Mouse (Mus musculus) hindbrain, embryonic 14.5 days (tissue): ENCODE results near the gene 6820408C15Rik. TPM values are rescaled to one million over a fixed set of nuclear protein-coding genes. Genes with fewer than 3 reads are reported as not detected.

Source experiments
- ATAC-seq: fragments of 200-750 bp; cut with Nextera tagmentation; 2 replicates; pipeline ENCODE4 v1.8.0; 2017; ENCODE audit warnings: moderate number of reproducible peaks, mild to moderate bottlenecking, moderate TSS enrichment, moderate library complexity; ENCODE audit not compliant: low FRiP score
- DNase-seq: peaks from one replicate; pipeline ENCODE4 v3.0.0-alpha.2; 2015; ENCODE audit warnings: low spot score
- H3K27ac ChIP-seq: fragments of 300-500 bp; sonication (generic); 2 replicates; pipeline ENCODE4 v1.5.1; 2014; ENCODE audit warnings: mild to moderate bottlenecking, moderate library complexity
- H3K27me3 ChIP-seq: fragments of 300-500 bp; sonication (generic); 2 replicates; pipeline ENCODE4 v1.6.1; 2014; ENCODE audit warnings: mild to moderate bottlenecking, low read length, mixed read lengths; ENCODE audit not compliant: control insufficient read depth, insufficient read depth
- H3K36me3 ChIP-seq: fragments of 300-500 bp; sonication (generic); replicated peaks from 2 replicates; pipeline ENCODE4 v1.6.1; 2014; ENCODE audit not compliant: control insufficient read depth, insufficient read depth
- H3K4me1 ChIP-seq: fragments of 300-500 bp; sonication (generic); replicated peaks from 2 replicates; pipeline ENCODE4 v1.6.1; 2014; ENCODE audit warnings: antibody characterized with exemption, low read length, mixed read lengths; ENCODE audit not compliant: control insufficient read depth, insufficient read depth
- H3K4me2 ChIP-seq: fragments of 300-500 bp; sonication (generic); replicated peaks from 2 replicates; pipeline ENCODE4 v1.6.1; 2014; ENCODE audit warnings: mild to moderate bottlenecking, moderate library complexity
- H3K4me3 ChIP-seq: fragments of 300-500 bp; sonication (generic); replicated peaks from 2 replicates; pipeline ENCODE4 v1.5.1; 2014; ENCODE audit warnings: mild to moderate bottlenecking, low read length
- H3K9ac ChIP-seq: fragments of 300-500 bp; sonication (generic); 2 replicates; pipeline ENCODE4 v1.6.1; 2014
- H3K9me3 ChIP-seq: fragments of 300-500 bp; sonication (generic); 2 replicates; pipeline ENCODE4 v1.6.1; 2016; ENCODE audit warnings: low read length; ENCODE audit not compliant: control insufficient read depth
- WGBS: fragments of 180-500 bp; shearing (Covaris S2); extraction: QIAGEN DNeasy Blood & Tissue Kit; methylation state at CpG from one replicate; pipeline ENCODE4 v1.1.7; 2014; 5-methylcytosine and 5-hydroxymethylcytosine counted together
- polyA plus RNA-seq: library from polyadenylated mRNA; unstranded; fragments of >200 nt; fragmentation: Nextera tagmentation; extraction: Ambion mirVana; gene quantifications from 2 replicates; pipeline ENCODE4 v1.2.1, GENCODE M21; 2014

The 6820408C15Rik gene
- polyA plus RNA-seq, 1 experiment from 2014 or later: 3.8 TPM

DNA sequence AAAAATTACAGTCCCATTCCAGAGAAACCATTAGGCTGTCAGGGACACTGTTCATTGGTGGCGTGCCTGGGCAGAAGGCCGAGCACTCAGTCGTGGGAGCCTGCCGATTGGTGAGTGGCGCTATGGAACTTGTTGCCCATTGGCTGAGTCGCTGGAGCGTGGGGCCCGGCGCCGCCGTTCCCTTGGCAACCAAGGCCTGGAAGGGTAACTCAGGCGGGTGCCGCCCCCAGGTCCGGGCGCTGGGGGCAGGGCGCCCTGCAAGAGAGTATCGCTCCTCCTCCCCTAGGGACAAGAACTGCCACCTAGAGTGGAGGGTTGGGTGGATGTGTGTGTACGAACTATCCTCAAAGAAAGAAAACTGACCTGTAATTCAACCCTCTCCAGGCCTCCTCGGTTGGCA, 9.3 kb upstream of the 6820408C15Rik start:
- Histone ChIP-seq H3K36me3 (no peaks in the 10 kb centered on the region), H3K4me2 (peak overlapping the region; percentile 65), H3K27ac (peak overlapping the region; percentile 86), H3K4me1 (peaks cover 26% of the 10 kb centered on the region), H3K27me3 (no peaks in the 10 kb centered on the region), H3K9me3 (no peaks in the 10 kb centered on the region), H3K9ac (peak overlapping the region; percentile 57), H3K4me3 (peak overlapping the region; percentile 31)
- 0% methylated on average over 19 of the region's 19 CpGs for WGBS
- DNase-seq (peak; percentile 89), ATAC-seq (peak; percentile 96)

GRCm38 (mm10) chr2:152409781-152410180, 5.6 kb upstream of the 6820408C15Rik start:
- H3K4me2 ChIP-seq: no peak overlapping the region
- H3K9ac ChIP-seq: no peak overlapping the region
- peak overlapping the region; percentile 93 for H3K27ac ChIP-seq
- H3K4me1 ChIP-seq: peaks cover 42% of the 10 kb centered on the region
- no peaks in the 10 kb centered on the region for H3K27me3 ChIP-seq
- H3K9me3 ChIP-seq: no peaks in the 10 kb centered on the region
- WGBS: 77% methylated on average over 6 of the region's 6 CpGs
- no peak overlapping the region for H3K4me3 ChIP-seq
- H3K36me3 ChIP-seq: no peaks in the 10 kb centered on the region
- DNase-seq: no peak
- ATAC-seq: no peak

DNA sequence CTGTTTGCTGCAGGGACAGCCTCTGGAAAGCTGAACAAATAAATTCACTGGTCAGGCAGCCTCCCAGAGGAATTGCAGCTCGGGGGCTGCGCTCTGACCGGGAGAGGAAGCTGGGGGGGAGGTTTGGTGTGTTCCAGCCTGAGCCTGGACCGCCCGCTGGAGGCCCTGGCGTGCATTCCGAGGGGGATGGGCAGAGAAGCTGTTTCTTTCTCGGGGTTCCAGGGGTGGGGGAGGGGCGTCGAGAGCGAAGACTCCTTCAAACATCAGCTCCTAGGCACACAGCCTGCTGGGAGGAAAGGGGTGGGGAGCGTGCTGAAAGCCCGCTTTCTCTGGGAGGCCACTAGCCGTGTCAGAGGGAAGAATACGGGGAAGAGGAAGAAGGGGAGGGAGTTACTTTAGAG, 4.4 kb upstream of the 6820408C15Rik start:
- H3K9ac ChIP-seq: peak overlapping the region; percentile 86
- H3K9me3 ChIP-seq: no peaks in the 10 kb centered on the region
- peak; percentile 44 for ATAC-seq
- no peaks in the 10 kb centered on the region for H3K27me3 ChIP-seq
- no peaks in the 10 kb centered on the region for H3K36me3 ChIP-seq
- H3K4me2 ChIP-seq: peak overlapping the region; percentile 98
- peak overlapping the region; percentile 90 for H3K4me3 ChIP-seq
- peak overlapping the region; percentile 93 for H3K27ac ChIP-seq
- peak; percentile 79 for DNase-seq
- under 1% methylated on average over 15 of the region's 15 CpGs for WGBS
- H3K4me1 ChIP-seq: peaks cover 40% of the 10 kb centered on the region

- peak overlapping the region; percentile 93 for H3K27ac ChIP-seq
- WGBS: 5% methylated on average over 7 of the region's 7 CpGs
- H3K27me3 ChIP-seq: no peaks in the 10 kb centered on the region
- peaks cover 36% of the 10 kb centered on the region for H3K4me1 ChIP-seq
- peak overlapping the region; percentile 90 for H3K4me3 ChIP-seq
- DNase-seq (no peak), ATAC-seq (no peak)
- peak overlapping the region; percentile 98 for H3K4me2 ChIP-seq
- H3K9me3 ChIP-seq: peaks cover 4% of the 10 kb centered on the region; the same call in 1 of the 2 replicates
- H3K36me3 ChIP-seq: no peaks in the 10 kb centered on the region
- H3K9ac ChIP-seq: peak overlapping the region; percentile 86
Observed at GRCm38 (mm10) chr2:152411471-152411870, 3.9 kb upstream of the 6820408C15Rik start.

- H3K9ac ChIP-seq: peak overlapping the region; percentile 86
- H3K9me3 ChIP-seq: peaks cover 4% of the 10 kb centered on the region; the same call in 1 of the 2 replicates
- peak overlapping the region; percentile 73 for H3K27ac ChIP-seq
- DNase-seq: no peak
- no peaks in the 10 kb centered on the region for H3K27me3 ChIP-seq
- no peaks in the 10 kb centered on the region for H3K36me3 ChIP-seq
- peak overlapping the region; percentile 98 for H3K4me2 ChIP-seq
- peaks cover 34% of the 10 kb centered on the region for H3K4me1 ChIP-seq
- peak overlapping the region; percentile 90 for H3K4me3 ChIP-seq
- no peak for ATAC-seq
- WGBS: 2% methylated on average over 15 of the region's 15 CpGs
Observed at GRCm38 (mm10) chr2:152412526-152413157, 2.7 kb upstream of the 6820408C15Rik start.

GRCm38 (mm10) chr2:152413158-152413764, 2.1 kb upstream of the 6820408C15Rik start:
- no peaks in the 10 kb centered on the region for H3K36me3 ChIP-seq
- H3K9me3 ChIP-seq: peaks cover 4% of the 10 kb centered on the region; the same call in 1 of the 2 replicates
- DNase-seq (no peak), ATAC-seq (no peak)
- H3K9ac ChIP-seq: peak overlapping the region; percentile 86
- H3K27me3 ChIP-seq: no peaks in the 10 kb centered on the region
- peaks cover 34% of the 10 kb centered on the region for H3K4me1 ChIP-seq
- 1% methylated on average over 21 of the region's 21 CpGs for WGBS
- H3K4me3 ChIP-seq: peak overlapping the region; percentile 90
- H3K4me2 ChIP-seq: peak overlapping the region; percentile 98
- peak overlapping the region; percentile 92 for H3K27ac ChIP-seq

- DNase-seq (no peak), ATAC-seq (peak; percentile 16; the same call in 1 of the 2 replicates)
- Histone ChIP-seq H3K9ac (peak overlapping the region; percentile 86), H3K4me3 (peak overlapping the region; percentile 90), H3K4me2 (peak overlapping the region; percentile 98), H3K4me1 (peaks cover 34% of the 10 kb centered on the region), H3K9me3 (peaks cover 4% of the 10 kb centered on the region; the same call in 1 of the 2 replicates), H3K27me3 (no peaks in the 10 kb centered on the region), H3K36me3 (no peaks in the 10 kb centered on the region), H3K27ac (peak overlapping the region; percentile 92)
- WGBS: under 1% methylated on average over 76 of the region's 86 CpGs
Observed at GRCm38 (mm10) chr2:152413765-152414584, 1.4 kb upstream of the 6820408C15Rik start.

DNA sequence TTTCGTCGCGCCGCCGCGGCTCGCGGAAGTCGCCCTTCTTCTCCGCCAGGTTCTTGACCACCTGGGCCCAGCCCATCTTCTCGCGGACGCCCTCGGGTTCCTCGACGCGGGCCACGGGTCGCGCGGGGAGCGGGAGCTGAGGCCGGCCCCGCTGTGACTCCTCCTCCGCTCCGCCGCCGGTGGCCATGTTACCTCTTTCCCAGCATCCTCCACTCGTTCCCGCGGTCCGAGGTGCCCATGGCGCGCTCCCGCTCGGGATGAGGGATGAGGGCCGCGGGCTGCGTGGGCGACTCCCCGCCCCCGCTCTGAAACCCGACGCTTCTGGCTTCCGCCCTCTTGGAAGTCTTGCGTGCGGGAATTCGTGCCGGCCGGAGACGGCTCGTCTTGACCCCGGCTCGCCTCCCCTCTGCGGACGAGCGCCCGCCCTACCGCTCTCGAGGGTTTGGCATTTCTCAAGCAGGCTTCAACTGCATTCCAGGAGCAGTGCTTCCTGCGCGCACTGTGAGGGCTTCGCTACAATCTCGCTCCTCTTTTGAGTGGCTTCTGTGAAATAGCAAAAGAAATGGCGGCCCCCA, 709 bp upstream of the 6820408C15Rik start, which contains the start of gene Zcchc3:
TSS of gene Zcchc3 (minus strand) at position 437 of the 575 bp plus-strand sequence.
- peaks cover 4% of the 10 kb centered on the region; the same call in 1 of the 2 replicates for H3K9me3 ChIP-seq
- DNase-seq (peak; percentile 82), ATAC-seq (peak; percentile 80)
- H3K4me1 ChIP-seq: peaks cover 34% of the 10 kb centered on the region
- no peaks in the 10 kb centered on the region for H3K36me3 ChIP-seq
- H3K27me3 ChIP-seq: no peaks in the 10 kb centered on the region
- H3K27ac ChIP-seq: peak within 1 kb of the TSS; percentile 92
- H3K9ac ChIP-seq: peak within 1 kb of the TSS; percentile 86
- under 1% methylated on average over 65 of the region's 65 CpGs for WGBS
- H3K4me2 ChIP-seq: peak within 1 kb of the TSS; percentile 98
- peak within 1 kb of the TSS; percentile 90 for H3K4me3 ChIP-seq
